Mouse (Mus musculus) cerebellum, adult 8-10 months (tissue): Measurements from ENCODE around the gene Ldb2.

Source experiments
- DNase-seq: peaks from one replicate; pipeline ENCODE4 v3.0.0; 2022

The Ldb2 gene

DNA sequence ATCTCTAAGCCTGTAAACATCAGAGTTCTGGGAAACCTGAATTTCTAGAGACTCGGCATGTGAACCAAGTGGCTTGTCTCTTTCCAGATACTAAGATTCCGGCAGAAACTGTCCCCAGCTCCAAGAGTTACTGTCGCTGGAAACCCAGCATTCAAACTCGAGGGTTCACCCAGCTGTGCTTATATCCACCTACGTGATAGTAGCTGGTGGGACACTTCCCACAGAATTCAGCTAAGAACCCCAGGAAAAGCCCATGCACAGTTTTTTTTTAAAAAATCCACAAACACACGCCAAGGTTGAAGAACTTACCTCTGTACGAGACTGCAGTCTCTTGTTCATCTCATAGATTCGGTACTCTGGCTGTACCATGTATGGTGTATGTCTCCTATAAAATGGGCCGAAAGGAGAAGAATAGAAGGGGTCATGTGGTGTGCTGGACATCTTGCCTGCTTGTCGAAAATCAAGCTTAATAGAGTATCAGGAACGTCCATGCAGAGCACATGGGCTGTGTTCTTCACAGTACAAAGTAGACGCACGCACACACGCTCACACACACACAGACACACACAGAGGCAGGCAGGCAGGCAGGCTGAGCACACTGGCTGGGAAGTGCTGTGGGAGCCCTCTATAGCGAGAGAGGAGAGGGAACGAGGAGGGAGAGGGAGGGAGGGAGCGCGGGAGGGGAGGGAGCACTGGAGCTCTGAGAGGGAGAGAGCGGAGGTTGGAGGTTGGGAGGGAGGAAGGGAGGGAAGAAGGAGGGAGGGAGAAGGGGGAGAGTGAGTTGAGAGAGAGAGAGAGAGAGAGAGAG, at the start of gene Ldb2:
Gene Ldb2 (minus strand): TSS at position 628 of the 808 bp plus-strand sequence.
- peak; percentile 4 for DNase-seq

DNA sequence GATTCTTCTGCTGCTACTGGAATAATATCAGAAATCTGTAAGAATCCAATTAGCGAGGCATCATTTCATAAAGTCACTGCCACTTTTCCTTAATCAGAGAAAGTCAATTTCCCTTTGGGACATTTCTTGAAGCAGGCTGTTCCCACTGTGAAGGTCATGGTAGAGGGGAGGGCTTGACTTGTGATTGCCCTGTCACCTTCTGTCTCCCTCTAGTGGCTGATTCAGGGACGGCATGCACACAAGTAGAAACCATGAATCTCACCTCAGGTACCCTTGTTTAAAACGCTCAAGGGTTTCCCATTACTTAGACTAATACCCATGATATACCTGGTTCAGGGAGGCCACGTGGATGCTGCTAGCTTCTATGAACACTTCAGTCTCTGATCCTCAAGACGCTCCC, 31.8 kb upstream of the Ldb2 start:
- DNase-seq, result no peak

DNA sequence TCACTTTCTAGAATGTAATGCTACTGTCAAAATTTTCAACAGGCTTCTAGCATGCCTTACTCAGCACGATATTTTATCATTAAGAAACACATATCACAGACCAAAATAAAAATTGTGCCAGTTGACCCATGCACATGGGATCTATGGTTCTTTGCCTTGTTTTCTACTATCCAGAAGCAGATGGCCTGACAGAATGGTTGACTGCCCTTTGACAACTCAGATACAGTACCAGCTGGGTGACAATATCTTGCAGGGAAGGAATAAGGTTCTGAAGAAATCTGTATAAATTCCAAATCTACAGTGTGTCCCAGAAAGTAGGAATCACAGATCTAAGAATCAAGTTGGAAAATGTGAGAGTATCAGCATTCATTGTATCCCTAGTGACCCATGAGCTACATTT, 16.0 kb upstream of the Ldb2 start:
- no peak for DNase-seq

DNA sequence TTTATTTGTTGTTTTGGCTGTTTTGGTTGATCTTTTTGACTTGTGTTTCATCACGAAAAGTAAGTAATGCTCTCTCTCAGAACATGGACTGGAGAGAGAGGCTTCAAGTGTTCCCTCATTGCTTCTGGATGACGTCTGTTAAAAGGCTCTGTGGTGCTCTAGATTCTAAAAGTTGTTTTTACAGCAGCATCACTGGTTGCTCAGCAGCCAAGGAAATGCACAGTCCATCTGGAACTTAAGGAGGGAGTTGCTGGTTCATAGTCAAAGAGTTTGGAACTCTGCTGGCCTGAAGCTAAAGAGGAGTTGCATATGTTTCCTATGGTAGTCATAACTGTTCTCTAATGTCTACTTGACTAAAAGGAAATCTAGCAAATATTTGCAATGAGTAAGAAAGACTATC, 6.5 kb upstream of the Ldb2 start:
- DNase-seq, result no peak

DNA sequence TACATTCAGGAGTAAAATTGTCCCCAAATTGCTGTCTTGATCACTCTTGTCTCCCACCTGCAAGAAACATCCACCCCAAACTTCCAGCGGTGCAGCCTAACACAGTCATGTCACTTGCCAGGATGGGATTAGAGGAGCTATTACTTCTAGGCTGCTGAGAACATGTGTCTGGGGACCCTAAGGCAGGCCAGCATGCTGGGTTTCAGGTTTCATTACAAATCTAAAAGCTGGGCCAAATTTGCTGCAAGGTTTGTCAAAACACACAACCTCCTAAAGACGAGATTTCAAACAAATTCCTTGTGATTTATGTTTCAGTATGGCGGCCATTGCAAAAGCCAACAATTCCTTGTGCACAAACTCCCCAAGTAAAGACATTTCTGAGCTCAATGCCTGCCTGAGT, 1.6 kb upstream of the Ldb2 start:
- DNase-seq, result no peak

DNA sequence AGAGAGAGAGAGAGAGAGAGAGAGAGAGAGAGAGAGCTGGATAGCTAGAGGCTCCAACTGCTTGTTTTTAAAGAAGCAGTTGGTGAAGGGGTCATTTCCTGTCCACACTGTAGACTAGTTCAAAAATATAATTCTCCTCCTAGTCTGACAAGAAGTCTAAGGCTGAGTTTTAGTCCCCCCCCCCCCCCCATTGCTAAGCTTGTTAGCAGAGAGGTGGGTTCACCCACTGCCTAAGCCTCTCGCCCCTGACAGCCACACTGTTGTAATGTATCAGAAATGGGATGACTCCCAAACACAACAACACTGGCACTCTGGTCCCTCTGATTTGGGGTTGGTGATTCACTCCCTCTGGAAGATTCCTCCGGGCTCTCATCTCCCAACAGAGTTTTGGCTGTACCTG, 381 bp upstream of the Ldb2 start:
- DNase-seq, result no peak

DNA sequence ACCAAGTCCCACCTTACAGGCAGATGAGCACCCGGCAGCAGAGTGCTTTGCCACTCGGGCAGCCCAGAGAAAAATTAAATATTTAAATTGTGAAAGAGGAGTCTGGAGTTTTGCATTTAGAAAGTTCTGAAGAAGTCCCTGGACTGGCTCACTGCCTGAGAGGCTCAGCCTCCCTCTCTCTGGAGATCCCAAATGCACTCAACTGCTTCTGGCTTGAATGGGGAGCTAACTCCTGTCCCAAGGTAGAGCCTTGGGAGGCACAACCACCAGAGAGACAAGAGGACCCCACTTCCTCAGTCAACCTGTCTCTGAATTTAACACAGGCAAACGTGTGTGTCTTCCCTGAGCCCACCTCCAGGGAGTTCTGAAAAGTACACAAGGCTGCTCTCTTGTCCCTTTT, 987 bp downstream of the Ldb2 start:
- no peak for DNase-seq

DNA sequence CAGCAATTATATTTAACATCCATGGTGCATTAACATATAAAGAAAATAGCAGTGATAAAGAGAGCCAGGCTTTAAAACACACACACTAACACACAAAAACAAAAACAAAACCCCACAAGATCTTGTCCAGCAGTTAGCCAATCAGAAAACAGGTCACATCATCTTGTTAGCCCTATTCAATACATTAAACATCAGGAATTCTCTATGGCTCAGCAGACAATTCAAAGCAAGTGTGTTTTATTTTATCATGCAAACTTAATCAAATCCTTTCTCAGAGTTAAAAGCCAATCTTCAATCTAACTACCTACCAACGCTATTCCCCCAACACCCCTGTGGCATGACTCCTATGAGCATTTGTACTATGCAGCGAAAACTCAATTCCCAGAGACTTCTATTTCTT, 1.4 kb downstream of the Ldb2 start:
- DNase-seq, result no peak

DNA sequence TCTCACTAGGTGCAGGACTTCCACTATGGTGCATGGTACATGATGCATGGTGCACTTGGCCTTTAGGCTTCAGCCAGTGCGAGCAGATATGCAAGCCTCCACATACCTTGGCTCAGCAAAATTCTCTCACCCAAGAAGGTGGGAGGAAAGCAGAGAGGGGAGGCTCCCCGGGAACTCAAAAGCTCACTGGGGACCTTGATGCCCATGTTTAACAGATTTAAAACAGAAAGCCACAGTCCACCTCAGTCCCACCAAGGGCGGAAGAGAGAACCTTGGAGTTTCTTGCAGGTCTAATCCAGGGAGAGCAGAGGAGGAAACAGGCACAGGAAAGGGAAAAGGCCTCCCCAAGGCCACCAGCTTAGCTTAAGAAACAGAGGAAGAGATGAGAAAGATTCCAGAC, 14.9 kb downstream of the Ldb2 start:
- DNase-seq, result no peak

DNA sequence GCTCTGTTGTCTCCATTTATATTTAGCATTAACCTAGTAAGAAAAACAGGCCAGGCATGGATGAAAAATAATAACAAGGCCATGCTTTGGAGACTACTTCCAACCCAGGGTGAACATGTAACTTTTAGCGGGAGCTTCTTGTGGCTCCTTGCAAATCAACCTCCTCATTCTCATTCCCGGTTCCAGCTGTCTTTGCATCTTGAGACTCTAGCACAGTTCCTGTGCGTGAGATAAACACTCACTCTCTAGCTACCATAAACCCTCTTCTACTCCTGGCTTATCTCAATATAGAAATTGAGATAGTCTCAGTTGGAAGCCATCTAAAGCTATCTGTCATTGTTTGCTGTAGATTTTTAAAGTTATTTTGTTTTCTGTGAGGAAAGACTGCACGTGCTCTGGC, 20.1 kb downstream of the Ldb2 start:
- DNase-seq, result no peak

DNA sequence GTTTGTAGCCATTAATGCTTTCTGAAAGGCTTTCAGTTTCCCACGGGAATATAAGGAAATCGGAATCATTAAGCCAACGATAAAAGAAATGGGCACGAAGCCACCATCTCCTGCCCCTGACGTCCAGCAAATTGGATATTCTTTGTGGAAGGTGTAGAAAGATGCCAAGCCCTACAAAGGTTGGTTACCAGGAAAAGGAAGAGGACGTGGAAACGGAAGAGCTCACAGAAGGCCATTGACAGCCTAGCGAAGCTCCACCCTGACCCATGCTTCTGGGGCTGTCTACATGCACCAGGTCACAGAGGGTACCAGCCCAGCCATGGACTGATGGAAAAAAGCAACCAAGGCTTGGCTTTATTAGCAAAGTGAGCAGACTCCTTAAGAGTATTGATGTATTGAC, 31.0 kb downstream of the Ldb2 start:
- DNase-seq, result no peak

DNA sequence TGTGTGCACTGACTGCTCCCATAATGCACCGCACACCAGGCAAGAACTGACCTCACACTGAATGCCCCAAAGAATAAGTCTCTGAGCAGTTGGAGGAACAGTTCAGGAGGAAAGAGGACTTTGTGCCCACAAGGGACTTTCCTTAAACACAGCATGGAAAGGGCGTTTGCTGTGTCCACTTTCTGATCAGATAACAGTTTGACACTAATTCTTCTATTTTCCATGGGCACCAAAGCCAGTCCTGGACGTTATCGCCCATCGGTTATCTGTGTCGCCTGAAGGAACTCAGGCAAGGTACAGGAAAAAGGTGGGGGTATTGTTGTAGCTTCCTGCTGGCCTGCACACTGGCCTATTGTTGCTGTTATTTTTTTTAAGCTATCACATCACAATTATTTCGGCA, 34.6 kb downstream of the Ldb2 start:
- DNase-seq, result no peak

DNA sequence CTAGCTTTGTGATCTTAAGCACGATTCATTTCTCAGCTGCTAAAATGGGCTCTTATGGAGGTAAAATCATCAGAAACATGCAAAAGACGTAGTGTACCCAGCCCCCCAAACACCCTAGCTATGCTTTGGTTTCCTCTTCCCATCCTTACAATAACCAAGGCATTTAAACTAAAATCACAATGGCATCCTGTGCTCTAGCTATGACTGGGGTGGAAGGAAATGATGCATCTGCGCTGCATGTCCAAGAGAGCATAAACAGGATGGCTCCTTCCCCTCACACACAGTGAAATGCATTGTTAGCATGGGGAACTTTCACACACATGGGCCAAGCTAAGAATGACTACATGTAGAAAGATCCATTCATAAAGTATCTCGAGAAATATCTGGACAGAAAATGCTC, 40.3 kb downstream of the Ldb2 start:
- DNase-seq, result no peak

DNA sequence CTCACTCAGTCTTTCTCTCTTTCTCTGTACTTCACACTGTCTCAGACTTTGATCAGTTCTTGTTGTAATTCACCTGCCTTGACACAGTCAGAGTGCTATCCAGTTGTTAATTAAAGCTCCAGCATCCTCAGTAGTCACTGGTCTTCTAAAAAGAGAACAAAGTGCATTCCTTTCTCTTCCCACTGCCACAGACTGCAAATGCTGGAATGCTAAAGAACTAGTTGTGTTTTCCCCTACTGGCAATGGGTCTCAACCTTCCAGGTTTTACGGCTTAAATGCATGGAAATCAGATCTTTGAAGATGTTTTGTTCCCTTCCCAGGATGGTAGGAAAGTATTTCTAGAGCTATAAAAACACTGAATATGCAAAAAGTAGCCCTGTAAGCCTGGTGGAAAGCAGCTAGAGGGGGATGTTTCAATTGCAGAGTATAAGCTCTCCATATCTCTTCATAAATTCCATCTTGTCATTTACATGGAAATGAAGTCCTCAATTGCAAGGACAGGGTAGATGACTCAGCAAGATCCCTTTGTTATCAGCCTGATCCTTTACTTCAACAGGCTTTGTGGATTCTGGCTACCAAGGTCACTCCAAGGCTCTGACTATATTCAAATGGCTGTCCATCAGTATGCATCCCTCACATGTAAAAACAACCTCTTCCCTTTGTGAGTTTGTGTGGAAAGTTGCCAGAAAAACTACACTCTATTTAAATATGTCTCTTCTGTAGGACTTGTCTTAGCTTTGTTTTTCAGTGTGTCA, 45.1 kb downstream of the Ldb2 start:
- no peak for DNase-seq

DNA sequence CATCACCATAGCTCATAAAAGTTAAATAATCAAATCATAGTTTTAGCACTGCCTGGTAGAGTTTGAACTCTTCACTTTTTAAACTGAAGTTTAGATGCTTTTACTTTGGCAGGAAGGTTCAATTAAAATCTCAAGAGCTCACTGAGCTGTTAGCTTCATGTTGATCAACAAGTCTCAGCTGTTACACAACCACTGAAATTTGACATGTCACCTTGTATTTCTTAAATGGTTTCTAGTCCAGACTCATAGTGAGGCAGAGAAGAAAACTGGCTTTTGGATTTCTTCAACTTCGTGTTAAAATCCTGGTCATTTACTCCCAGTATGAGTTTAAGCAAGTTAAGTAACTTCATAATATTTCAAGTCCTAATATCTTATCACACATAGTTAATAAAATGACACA, 53.8 kb downstream of the Ldb2 start:
- DNase-seq, result no peak

DNA sequence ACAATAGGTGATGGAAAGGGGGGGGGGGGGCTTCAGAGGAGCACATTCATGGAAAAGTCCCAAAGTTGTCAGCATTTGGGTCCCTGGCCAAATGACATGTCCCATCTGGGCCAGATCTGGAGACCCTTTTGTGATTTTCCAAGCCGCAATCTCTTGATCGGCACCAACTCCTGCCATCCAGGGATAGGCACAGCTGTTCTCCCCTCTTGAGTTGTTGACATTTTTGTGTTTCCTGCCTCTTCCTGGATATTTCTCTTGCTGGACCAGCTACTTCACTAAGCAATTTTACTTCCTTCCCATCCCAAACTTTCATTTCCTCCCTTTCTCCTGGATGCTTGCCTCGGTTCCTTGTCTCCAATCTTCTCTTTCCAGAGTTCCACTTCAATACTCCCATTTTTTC, 63.1 kb downstream of the Ldb2 start:
- DNase-seq, result no peak

DNA sequence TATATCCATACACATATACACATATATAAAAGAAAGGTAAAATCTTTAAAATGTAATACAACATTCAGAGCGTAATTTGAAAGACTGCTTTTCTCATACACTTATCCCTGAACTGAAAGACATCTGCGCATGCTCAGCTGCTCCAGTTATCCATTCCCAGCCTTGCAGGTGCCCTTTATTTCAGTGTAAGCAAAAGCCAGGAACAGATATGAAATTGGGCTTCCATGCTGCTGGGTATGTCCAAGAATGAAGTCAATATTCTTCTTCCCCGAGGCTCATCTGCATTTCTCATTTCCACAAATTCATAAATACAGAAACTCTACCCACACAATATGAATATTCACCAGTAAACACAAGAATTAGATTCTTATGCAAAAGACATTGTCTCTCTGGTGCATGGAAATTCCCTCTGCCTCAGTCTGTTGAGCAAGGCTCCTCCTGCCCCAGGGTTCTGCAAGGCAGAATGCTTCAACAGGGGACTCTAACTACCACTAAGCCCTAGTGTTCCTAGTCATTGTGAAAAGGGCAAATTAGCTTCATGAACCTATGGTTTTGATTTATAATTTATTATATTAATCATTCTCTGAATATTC, 65.3 kb downstream of the Ldb2 start:
- DNase-seq, result no peak

DNA sequence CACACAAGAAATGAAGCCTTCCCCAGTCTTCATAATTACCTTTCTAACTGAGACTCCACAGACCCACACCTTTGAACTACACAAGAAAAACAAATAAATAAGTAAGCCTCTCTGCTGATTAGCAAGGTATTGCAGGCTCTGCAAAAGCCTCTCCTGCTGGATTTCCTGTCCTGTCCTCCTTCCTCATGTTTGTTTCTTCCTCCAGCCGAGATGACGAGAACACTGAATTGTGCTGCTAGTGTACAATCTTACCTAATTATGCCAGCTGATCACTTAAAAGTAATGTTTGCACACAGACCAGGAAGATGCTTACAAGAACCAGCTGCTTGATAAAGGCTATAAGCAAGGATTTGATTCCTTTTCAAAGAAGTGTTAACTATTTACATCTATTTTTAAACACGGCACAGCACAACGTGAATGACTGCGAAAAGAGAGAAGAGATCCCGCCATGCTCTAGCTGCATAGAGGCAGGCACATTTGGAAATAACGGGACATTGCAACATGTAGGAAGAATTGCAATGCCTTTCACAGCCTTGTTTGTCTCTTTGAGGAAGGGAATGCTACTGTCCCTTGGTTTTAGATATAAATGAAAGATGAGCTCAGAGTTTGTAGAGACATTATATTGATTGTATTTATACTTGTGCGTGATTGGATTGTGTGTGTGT, 69.7 kb downstream of the Ldb2 start:
- DNase-seq, result no peak

DNA sequence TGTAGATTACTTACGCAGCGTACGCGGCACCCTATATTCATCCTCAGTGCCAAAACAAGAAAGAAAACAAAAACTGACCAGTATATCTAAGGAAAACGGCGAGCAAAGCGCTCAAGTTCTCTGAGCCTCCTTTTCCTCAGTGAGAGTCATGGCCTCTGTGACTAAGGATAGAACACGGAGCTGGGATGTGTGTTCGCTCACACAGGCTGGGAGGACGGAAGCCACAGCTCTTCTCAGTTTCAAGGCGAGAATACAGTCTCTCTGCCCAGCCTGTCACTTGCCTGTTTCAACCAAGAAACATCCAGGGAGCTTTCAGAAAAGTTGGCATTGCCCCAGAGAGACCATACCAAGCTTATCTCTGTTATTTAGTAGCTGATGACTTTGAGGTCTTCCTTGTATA, 71.5 kb downstream of the Ldb2 start:
- DNase-seq, result no peak

DNA sequence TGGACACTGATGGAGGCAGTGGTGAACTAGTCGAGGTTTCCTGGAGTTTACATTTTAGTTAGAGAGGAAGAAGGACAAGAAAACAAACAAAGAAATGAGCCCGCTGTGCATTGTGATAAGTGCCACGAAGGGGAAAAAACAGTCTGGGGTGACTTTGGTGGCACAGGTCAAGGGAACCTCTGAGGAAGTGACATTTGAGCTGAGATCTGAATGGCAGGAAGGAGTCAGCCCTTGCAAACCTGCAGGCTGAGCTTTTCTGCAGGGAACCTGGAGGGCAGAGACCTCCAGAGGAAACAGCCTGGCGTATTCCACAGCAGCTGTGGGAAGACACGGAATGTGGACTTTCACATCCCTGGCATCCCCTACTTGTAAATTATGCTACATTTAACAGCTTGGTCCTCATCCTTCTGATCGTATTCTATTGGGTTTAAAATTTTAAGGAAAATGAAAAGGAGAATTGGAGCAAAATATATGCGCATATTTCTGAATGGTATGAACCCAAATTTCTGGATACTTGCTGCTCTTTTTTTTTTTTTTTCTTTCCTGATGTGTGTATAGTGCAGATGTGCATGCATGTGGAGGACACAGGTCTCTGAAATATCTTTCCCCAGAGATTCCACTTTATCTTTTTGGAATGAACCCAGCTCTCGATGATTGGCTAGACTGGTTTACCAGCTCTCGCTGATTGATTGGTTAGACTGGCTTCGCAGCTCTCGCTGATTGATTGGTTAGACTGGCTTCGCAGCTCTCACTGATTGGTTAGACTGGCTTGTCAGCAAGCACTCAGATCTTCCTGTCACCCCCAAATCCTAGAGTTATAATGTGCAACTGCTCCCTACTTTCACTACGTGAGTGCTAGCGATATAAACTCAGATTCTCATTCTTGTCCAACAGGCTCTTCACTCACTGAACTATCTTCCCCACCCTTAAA, 72.7 kb downstream of the Ldb2 start:
- DNase-seq, result no peak

DNA sequence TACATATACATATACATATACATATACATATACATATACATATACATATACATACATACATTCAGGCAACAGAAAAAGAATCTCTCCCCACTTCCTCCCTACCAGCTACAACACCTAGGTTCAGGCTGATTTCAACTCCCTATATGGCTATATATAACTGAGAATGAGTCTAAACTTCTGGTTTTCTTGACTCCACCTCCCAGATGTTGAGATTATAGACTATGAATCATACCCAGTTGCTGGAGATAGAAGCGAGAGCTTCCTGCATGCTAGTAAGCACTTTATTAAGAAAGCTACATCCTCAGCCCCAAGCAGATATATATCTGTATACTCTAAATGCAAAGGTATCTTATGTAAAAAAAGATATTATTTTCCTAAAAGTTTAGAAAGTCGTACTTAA, 74.0 kb downstream of the Ldb2 start:
- no peak for DNase-seq

DNA sequence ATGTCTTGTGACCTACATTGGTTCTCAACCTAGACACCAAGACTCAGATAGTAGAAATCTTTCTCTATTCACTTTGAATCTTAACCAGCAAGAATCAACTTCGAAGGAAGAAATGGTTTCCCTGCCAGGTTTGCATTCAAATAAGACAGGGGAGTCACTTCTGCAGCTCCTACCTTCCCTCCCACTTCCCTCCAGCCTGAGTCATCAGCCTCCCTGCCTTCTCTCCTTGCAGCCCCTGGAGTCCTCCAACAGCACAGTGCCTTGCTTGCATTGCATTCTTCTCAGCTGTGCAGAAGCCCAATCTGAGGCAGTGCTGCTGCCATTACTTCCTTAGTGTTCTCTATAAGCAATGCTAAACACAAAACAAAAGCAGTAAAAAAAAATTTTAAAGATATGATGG, 79.6 kb downstream of the Ldb2 start:
- DNase-seq, result no peak

DNA sequence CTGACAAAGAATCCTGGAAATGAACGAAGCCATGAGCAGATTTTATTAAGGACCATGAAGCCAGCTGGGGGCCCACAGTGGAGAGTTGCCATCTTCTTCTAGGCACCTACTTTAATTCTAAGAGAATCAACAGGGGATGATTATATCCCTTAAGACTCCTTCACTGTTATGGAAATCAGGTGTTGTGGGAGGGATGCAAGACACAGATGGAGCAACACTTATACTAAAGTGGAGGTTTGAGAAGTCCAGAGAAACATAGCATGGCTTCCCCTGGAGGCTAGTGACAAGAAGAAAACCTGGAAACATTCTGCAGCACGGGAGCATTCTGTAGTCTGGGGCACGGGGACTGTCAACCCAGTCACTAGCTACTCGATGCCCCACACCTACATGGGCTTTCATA, 85.0 kb downstream of the Ldb2 start:
- DNase-seq, result no peak
